Mouse (Mus musculus) liver, embryonic 13.5 days (tissue): ENCODE results near the gene Nemp1. TPM values are rescaled to one million over a fixed set of nuclear protein-coding genes. Genes with fewer than 3 reads are reported as not detected.
A peak's percentile ranks its signal among the peaks of the same experiment; 100 is the strongest.

Experiments
- ATAC-seq: fragments of 200-750 bp; cut with Nextera tagmentation; 2 replicates; pipeline ENCODE4 v1.8.0; 2017; ENCODE audit warnings: low read depth, mild to moderate bottlenecking, moderate number of reproducible peaks, moderate library complexity
- DNase-seq: peaks from one replicate; pipeline ENCODE4 v3.0.0; 2022
- H3K27ac ChIP-seq: fragments of 300-500 bp; sonication (generic); 2 replicates; pipeline ENCODE4 v1.5.1; 2015; ENCODE audit warnings: moderate library complexity, mild to moderate bottlenecking, inconsistent platforms
- H3K27me3 ChIP-seq: fragments of 300-500 bp; sonication (generic); 2 replicates; pipeline ENCODE4 v1.6.1; 2015; ENCODE audit warnings: mild to moderate bottlenecking, inconsistent platforms
- H3K36me3 ChIP-seq: fragments of 300-500 bp; sonication (generic); 2 replicates; pipeline ENCODE4 v1.6.1; 2015; ENCODE audit warnings: mild to moderate bottlenecking, inconsistent platforms
- H3K4me1 ChIP-seq: fragments of 300-500 bp; sonication (generic); replicated peaks from 2 replicates; pipeline ENCODE4 v1.6.1; 2015; ENCODE audit warnings: inconsistent platforms
- H3K4me2 ChIP-seq: fragments of 300-500 bp; sonication (generic); 2 replicates; pipeline ENCODE4 v1.6.1; 2015; ENCODE audit warnings: inconsistent platforms, mild to moderate bottlenecking, moderate library complexity
- H3K4me3 ChIP-seq: fragments of 300-500 bp; sonication (generic); replicated peaks from 2 replicates; pipeline ENCODE4 v1.5.1; 2015; ENCODE audit warnings: mild to moderate bottlenecking, inconsistent platforms
- H3K9ac ChIP-seq: fragments of 300-500 bp; sonication (generic); 2 replicates; pipeline ENCODE4 v1.6.1; 2015; ENCODE audit warnings: mild to moderate bottlenecking, inconsistent platforms
- H3K9me3 ChIP-seq: fragments of 300-500 bp; sonication (generic); replicated peaks from 2 replicates; pipeline ENCODE4 v1.6.1; 2016; ENCODE audit warnings: inconsistent platforms
- WGBS: fragments of 180-500 bp; shearing (Covaris S2); methylation state at CpG from one replicate; pipeline ENCODE4 v1.1.7; 2015; ENCODE audit not compliant: insufficient replicate concordance; 5-methylcytosine and 5-hydroxymethylcytosine counted together
- polyA plus RNA-seq: library from polyadenylated mRNA; unstranded; fragments of >200 nt; fragmentation: Nextera tagmentation; extraction: Ambion mirVana; gene quantifications from 2 replicates; pipeline ENCODE4 v1.2.1, GENCODE M21; 2015

The Nemp1 gene
- polyA plus RNA-seq, 1 experiment from 2014 or later, result 5.0 TPM

GRCm38 (mm10) chr10:127730933-127731310, 64.2 kb downstream of the Nemp1 start:
- H3K4me2 ChIP-seq, result peak overlapping the region; percentile 53
- WGBS, result 47% methylated on average over 9 of the region's 9 CpGs
- peaks cover 90% of the 10 kb centered on the region for H3K4me1 ChIP-seq
- H3K9me3 ChIP-seq, result no peaks in the 10 kb centered on the region
- no peak for DNase-seq
- H3K27me3 ChIP-seq, result peaks cover 17% of the 10 kb centered on the region
- no peaks in the 10 kb centered on the region for H3K36me3 ChIP-seq
- H3K9ac ChIP-seq, result peak overlapping the region; percentile 39; the same call in 1 of the 2 replicates
- no peak overlapping the region for H3K4me3 ChIP-seq
- H3K27ac ChIP-seq, result peak overlapping the region; percentile 83
- ATAC-seq, result no peak

GRCm38 (mm10) chr10:127731397-127731796, 64.7 kb downstream of the Nemp1 start:
- H3K4me1 ChIP-seq, result peaks cover 94% of the 10 kb centered on the region

GRCm38 (mm10) chr10:127734434-127734833, 67.7 kb downstream of the Nemp1 start:
- ATAC-seq (no peak), DNase-seq (no peak)
- H3K36me3 ChIP-seq, result no peaks in the 10 kb centered on the region
- H3K4me2 ChIP-seq, result no peak overlapping the region
- no peaks in the 10 kb centered on the region for H3K9me3 ChIP-seq
- no peak overlapping the region for H3K27ac ChIP-seq
- WGBS, result 29% methylated on average over 5 of the region's 5 CpGs
- no peak overlapping the region for H3K4me3 ChIP-seq
- peaks cover 95% of the 10 kb centered on the region for H3K4me1 ChIP-seq
- no peak overlapping the region for H3K9ac ChIP-seq
- no peaks in the 10 kb centered on the region for H3K27me3 ChIP-seq

More at GRCm38 (mm10) chr10:127731397-127731796, 64.7 kb downstream of the Nemp1 start:
- no peak for DNase-seq
- Histone ChIP-seq H3K4me2 (peak overlapping the region; percentile 53), H3K9me3 (no peaks in the 10 kb centered on the region), H3K27ac (peak overlapping the region; percentile 83), H3K9ac (peak overlapping the region; percentile 39; the same call in 1 of the 2 replicates), H3K27me3 (peaks cover 15% of the 10 kb centered on the region; the same call in 1 of the 2 replicates), H3K4me3 (no peak overlapping the region), H3K36me3 (no peaks in the 10 kb centered on the region)
- no peak for ATAC-seq
- 27% methylated on average over 5 of the region's 5 CpGs for WGBS

- no peak overlapping the region for H3K9ac ChIP-seq
- peaks cover 94% of the 10 kb centered on the region for H3K4me1 ChIP-seq
Observed at GRCm38 (mm10) chr10:127736266-127736665, 69.6 kb downstream of the Nemp1 start.

GRCm38 (mm10) chr10:127736916-127737315, 70.2 kb downstream of the Nemp1 start:
- 35% methylated on average over 4 of the region's 4 CpGs for WGBS
- Histone ChIP-seq H3K9me3 (no peaks in the 10 kb centered on the region), H3K27ac (peak overlapping the region; percentile 15; the same call in 1 of the 2 replicates), H3K4me2 (no peak overlapping the region), H3K27me3 (no peaks in the 10 kb centered on the region), H3K36me3 (peaks cover 7% of the 10 kb centered on the region), H3K9ac (no peak overlapping the region), H3K4me1 (peaks cover 90% of the 10 kb centered on the region), H3K4me3 (no peak overlapping the region)
- DNase-seq (no peak), ATAC-seq (no peak)

More at GRCm38 (mm10) chr10:127736266-127736665, 69.6 kb downstream of the Nemp1 start:
- no peak overlapping the region for H3K4me3 ChIP-seq
- H3K4me2 ChIP-seq, result no peak overlapping the region
- H3K9me3 ChIP-seq, result no peaks in the 10 kb centered on the region
- DNase-seq, result no peak
- H3K27me3 ChIP-seq, result no peaks in the 10 kb centered on the region
- ATAC-seq, result no peak
- peak overlapping the region; percentile 35 for H3K27ac ChIP-seq
- 40% methylated on average over 2 of the region's 2 CpGs for WGBS
- peaks cover under 1% of the 10 kb centered on the region; the same call in 1 of the 2 replicates for H3K36me3 ChIP-seq

- Histone ChIP-seq H3K27ac (0 out of 2 replicates have a peak overlapping the region, but pooled peaks have one; percentile 15), H3K4me1 (peaks cover 83% of the 10 kb centered on the region)
- 11% methylated on average over 2 of the region's 2 CpGs for WGBS
Observed at GRCm38 (mm10) chr10:127737552-127737951, 70.9 kb downstream of the Nemp1 start.

GRCm38 (mm10) chr10:127738151-127738882, 71.6 kb downstream of the Nemp1 start:
- Histone ChIP-seq H3K4me2 (peak overlapping the region; percentile 84), H3K27me3 (no peaks in the 10 kb centered on the region), H3K4me1 (peaks cover 76% of the 10 kb centered on the region), H3K9ac (peak overlapping the region; percentile 90), H3K4me3 (peak overlapping the region; percentile 83), H3K27ac (peak overlapping the region; percentile 77), H3K9me3 (no peaks in the 10 kb centered on the region), H3K36me3 (peaks cover 21% of the 10 kb centered on the region)
- 22% methylated on average over 13 of the region's 13 CpGs for WGBS
- ATAC-seq (peak; percentile 42), DNase-seq (no peak)

More at GRCm38 (mm10) chr10:127737552-127737951, 70.9 kb downstream of the Nemp1 start:
- H3K36me3 ChIP-seq, result peaks cover 14% of the 10 kb centered on the region
- H3K4me3 ChIP-seq, result no peak overlapping the region
- DNase-seq, result no peak
- no peak overlapping the region for H3K9ac ChIP-seq
- ATAC-seq, result no peak
- no peaks in the 10 kb centered on the region for H3K27me3 ChIP-seq
- H3K4me2 ChIP-seq, result no peak overlapping the region
- H3K9me3 ChIP-seq, result no peaks in the 10 kb centered on the region

- 1% methylated on average over 60 of the region's 61 CpGs for WGBS
- ATAC-seq, result peak; percentile 71
- no peaks in the 10 kb centered on the region for H3K9me3 ChIP-seq
- peak within 1 kb of the TSS; percentile 90 for H3K9ac ChIP-seq
- H3K27me3 ChIP-seq, result no peaks in the 10 kb centered on the region
- H3K4me3 ChIP-seq, result peak within 1 kb of the TSS; percentile 83
- peaks cover 30% of the 10 kb centered on the region for H3K36me3 ChIP-seq
- peaks cover 69% of the 10 kb centered on the region for H3K4me1 ChIP-seq
- peak within 1 kb of the TSS; percentile 84 for H3K4me2 ChIP-seq
- DNase-seq, result peak; percentile 67
- H3K27ac ChIP-seq, result peak within 1 kb of the TSS; percentile 77
Observed at GRCm38 (mm10) chr10:127739083-127739660, 72.5 kb downstream of the Nemp1 start, which contains the start of gene Zbtb39. Gene Zbtb39, plus strand, starts transcription at chr10:127739538.

GRCm38 (mm10) chr10:127739661-127740161, 73.0 kb downstream of the Nemp1 start:
- peak overlapping the region; percentile 83 for H3K4me3 ChIP-seq
- H3K4me2 ChIP-seq, result peak overlapping the region; percentile 84
- peaks cover 67% of the 10 kb centered on the region for H3K4me1 ChIP-seq
- under 1% methylated on average over 53 of the region's 55 CpGs for WGBS
- H3K27me3 ChIP-seq, result no peaks in the 10 kb centered on the region
- H3K9ac ChIP-seq, result peak overlapping the region; percentile 90
- ATAC-seq, result peak; percentile 43
- DNase-seq, result no peak
- peaks cover 35% of the 10 kb centered on the region for H3K36me3 ChIP-seq
- peak overlapping the region; percentile 73 for H3K27ac ChIP-seq
- H3K9me3 ChIP-seq, result no peaks in the 10 kb centered on the region

- no peak for DNase-seq
Observed at GRCm38 (mm10) chr10:127744661-127745060, 78.0 kb downstream of the Nemp1 start.

GRCm38 (mm10) chr10:127745886-127746285, 79.2 kb downstream of the Nemp1 start:
- no peak overlapping the region for H3K9ac ChIP-seq
- H3K36me3 ChIP-seq, result peaks cover 64% of the 10 kb centered on the region
- H3K27me3 ChIP-seq, result no peaks in the 10 kb centered on the region
- DNase-seq (no peak), ATAC-seq (no peak)
- H3K4me2 ChIP-seq, result no peak overlapping the region
- no peak overlapping the region for H3K27ac ChIP-seq
- H3K9me3 ChIP-seq, result no peaks in the 10 kb centered on the region
- H3K4me3 ChIP-seq, result no peak overlapping the region
- WGBS, result 69% methylated on average over 5 of the region's 5 CpGs
- peaks cover 40% of the 10 kb centered on the region for H3K4me1 ChIP-seq

More at GRCm38 (mm10) chr10:127744661-127745060, 78.0 kb downstream of the Nemp1 start:
- Histone ChIP-seq H3K4me2 (no peak overlapping the region), H3K9ac (no peak overlapping the region), H3K9me3 (no peaks in the 10 kb centered on the region), H3K36me3 (peaks cover 64% of the 10 kb centered on the region), H3K27me3 (no peaks in the 10 kb centered on the region), H3K4me3 (no peak overlapping the region), H3K4me1 (peaks cover 47% of the 10 kb centered on the region), H3K27ac (no peak overlapping the region)
- 66% methylated on average over 5 of the region's 5 CpGs for WGBS
- no peak for ATAC-seq
